Mouse (Mus musculus) embryonic facial prominence, embryonic 10.5 days (tissue): ENCODE measurements around the gene Auts2. TPM values are rescaled to one million over a fixed set of nuclear protein-coding genes. Genes with fewer than 3 reads are reported as not detected.

Experiments used
- DNase-seq: peaks from one replicate; pipeline ENCODE4 v3.0.0-alpha.2; 2017; ENCODE audit warnings: low spot score
- H3K27ac ChIP-seq: fragments of 300-500 bp; sonication (generic); replicated peaks from 2 replicates; pipeline ENCODE4 v1.5.1; 2016; ENCODE audit warnings: mild to moderate bottlenecking
- H3K27me3 ChIP-seq: fragments of 300-500 bp; sonication (generic); replicated peaks from 2 replicates; pipeline ENCODE4 v1.6.1; 2016; ENCODE audit warnings: low read depth, mild to moderate bottlenecking; ENCODE audit not compliant: poor library complexity, severe bottlenecking
- H3K36me3 ChIP-seq: fragments of 300-500 bp; sonication (generic); replicated peaks from 2 replicates; pipeline ENCODE4 v1.6.1; 2016; ENCODE audit warnings: mild to moderate bottlenecking, moderate library complexity
- H3K4me1 ChIP-seq: fragments of 300-500 bp; sonication (generic); 2 replicates; pipeline ENCODE4 v1.6.1; 2016
- H3K4me3 ChIP-seq: fragments of 300-500 bp; sonication (generic); 2 replicates; pipeline ENCODE4 v1.5.1; 2016; ENCODE audit warnings: mild to moderate bottlenecking, moderate library complexity
- H3K9me3 ChIP-seq: fragments of 300-500 bp; sonication (generic); 2 replicates; pipeline ENCODE4 v1.6.1; 2016; ENCODE audit warnings: mild to moderate bottlenecking
- WGBS: fragments of 180-500 bp; shearing (Covaris S2); methylation state at CpG from one replicate; pipeline ENCODE4 v1.1.7; 2016; 5-methylcytosine and 5-hydroxymethylcytosine counted together
- polyA plus RNA-seq: library from polyadenylated mRNA; unstranded; fragments of >200 nt; fragmentation: Nextera tagmentation; extraction: Ambion mirVana; gene quantifications from 2 replicates; pipeline ENCODE4 v1.2.1, GENCODE M21; 2016

Auts2 gene
- polyA plus RNA-seq, 1 experiment from 2014 or later = 50.0 TPM

DNA sequence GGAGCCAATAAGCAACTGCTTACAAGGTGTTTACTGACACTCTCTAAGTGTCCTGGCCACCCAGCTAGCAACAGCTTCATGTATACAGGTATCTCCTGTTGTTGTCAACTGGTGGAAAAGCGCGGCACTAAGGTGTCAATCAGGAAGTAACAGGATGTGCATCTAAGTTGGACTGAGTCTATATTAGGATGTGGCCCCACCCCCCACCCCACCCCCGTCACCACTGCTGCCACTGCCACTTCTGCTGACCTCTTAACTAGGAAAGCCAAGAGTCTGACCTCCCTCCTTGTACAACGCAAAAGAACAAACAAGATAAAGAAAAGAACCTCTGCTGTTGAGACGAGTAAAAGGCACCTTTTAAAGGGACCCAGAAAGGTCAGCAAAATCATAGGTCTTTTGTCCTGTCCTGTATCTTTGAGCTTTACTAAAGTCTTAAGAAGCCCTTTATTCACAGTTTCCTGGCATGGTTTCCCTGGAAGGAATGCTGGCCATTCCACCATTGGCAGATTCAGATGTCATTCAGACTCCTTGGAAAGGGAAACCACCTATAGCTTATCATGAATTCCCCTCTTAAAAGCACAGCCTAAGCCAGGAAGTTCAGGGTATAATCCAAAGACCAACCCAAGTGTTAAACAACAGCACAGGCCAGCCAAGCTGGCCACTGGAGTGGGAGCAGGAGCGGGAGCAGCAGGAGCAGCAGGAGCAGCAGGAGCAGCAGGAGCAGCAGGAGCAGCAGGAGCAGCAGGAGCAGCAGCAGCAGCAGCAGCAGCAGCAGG, 148.2 kb downstream of the Auts2 start:
- Histone ChIP-seq H3K27me3 (no peaks in the 10 kb centered on the region), H3K36me3 (no peaks in the 10 kb centered on the region), H3K4me3 (no peak overlapping the region), H3K27ac (no peak overlapping the region), H3K4me1 (peaks cover 66% of the 10 kb centered on the region), H3K9me3 (no peaks in the 10 kb centered on the region)
- no peak for DNase-seq
- WGBS = 30% methylated on average over 6 of the region's 6 CpGs

DNA sequence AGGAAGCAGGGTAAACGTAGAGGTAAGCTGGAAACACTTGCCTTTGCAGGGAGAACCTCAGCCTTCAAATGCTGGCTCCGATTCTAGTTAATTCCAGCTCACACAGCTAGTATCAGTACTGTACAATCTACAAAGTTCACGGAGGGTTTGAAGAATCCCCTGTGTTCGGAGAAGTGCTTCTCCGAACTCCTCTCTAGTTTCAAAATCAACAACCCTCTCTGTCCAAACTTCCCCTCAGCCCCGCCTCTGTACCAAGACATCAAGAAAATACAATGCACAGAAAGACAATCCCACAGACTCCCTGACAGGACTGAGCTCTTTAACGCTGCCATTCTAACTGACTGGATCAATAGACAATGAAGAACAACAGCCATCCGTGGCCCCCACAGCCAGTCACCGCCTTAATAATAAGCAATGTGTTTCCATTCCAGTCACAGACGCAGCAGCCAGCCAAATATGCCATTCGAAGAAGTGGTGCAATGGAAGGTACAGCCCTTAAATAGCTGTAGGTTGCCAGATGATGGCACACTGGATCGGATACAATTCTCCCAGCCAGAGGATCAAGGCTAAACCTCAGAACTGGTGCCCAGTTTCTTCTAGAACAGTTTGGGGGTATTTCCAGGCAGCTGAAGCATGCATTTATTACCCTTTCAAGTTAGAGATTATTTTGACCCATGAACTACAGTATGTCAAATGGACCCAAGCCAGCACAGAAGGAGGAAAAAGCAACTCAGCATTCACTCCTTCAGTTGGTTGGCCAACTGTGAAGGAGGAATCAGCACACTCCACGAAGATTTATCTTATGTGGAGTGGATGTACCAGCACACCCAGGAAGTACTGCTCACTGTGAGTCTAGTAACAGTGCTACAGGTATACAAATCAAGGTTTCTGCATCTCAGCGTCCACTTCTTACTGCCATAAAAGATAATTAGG, 151.0 kb downstream of the Auts2 start:
- WGBS = 57% methylated on average over 14 of the region's 14 CpGs
- Histone ChIP-seq H3K4me3 (no peak overlapping the region), H3K36me3 (no peaks in the 10 kb centered on the region), H3K27ac (no peak overlapping the region), H3K4me1 (peaks cover 48% of the 10 kb centered on the region), H3K27me3 (no peaks in the 10 kb centered on the region), H3K9me3 (no peaks in the 10 kb centered on the region)
- no peak for DNase-seq

DNA sequence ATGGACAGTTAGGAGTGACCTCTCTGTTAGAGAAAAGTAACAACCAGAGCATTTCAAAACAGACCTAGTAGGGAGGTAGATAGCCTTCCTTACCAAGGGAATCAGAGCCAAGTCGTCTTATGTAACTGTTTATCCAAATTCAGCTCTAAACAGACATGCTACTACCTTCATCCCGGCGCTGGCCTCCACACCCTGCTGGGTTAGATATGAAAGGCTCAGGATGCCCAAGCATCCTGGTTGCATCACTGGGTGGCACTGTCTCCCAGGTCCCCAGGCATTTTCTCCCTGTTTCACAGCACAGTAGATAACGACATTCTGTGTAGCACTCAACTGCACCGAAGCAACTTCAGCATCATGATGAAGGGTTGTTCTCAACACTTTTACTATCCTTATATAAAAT, 154.4 kb downstream of the Auts2 start:
- H3K36me3 ChIP-seq = no peaks in the 10 kb centered on the region
- WGBS = 81% methylated on average over 5 of the region's 5 CpGs

DNA sequence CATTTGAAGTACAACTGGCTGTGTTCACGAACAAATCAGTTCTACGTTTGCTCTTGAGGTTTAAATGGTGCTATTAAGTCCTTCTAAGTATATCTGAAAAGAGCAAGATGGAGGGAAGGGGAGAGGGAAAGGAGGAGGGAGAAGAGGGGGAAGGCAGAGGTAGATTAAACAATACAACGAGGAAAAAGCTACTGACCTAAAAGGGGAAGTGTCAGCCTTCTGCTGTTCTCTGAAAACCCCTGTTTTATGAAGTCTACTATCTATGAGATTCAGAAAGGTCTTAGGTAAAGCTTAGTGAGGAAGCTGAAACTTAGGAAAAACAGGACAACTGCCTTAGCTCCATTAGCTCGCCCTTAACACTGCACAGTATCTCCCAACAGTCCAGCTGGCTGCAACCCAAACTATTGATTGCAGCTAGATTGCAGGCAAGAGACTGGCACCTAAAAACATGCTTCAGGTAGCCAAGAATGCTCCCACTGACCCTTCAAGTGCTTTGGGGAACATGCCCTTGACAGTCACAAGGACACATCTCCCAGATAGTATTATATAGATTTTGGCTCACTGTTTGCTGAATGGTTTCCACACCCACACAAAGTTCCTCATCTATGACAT, 157.8 kb downstream of the Auts2 start:
- 68% methylated on average over 4 of the region's 4 CpGs for WGBS
- Histone ChIP-seq H3K36me3 (no peaks in the 10 kb centered on the region), H3K27ac (no peak overlapping the region), H3K4me1 (peaks cover 30% of the 10 kb centered on the region), H3K9me3 (no peaks in the 10 kb centered on the region), H3K4me3 (no peak overlapping the region), H3K27me3 (no peaks in the 10 kb centered on the region)
- DNase-seq = no peak

More for the DNA sequence above, 154.4 kb downstream of the Auts2 start:
- no peaks in the 10 kb centered on the region for H3K9me3 ChIP-seq
- peaks cover 34% of the 10 kb centered on the region for H3K4me1 ChIP-seq
- no peak for DNase-seq
- no peaks in the 10 kb centered on the region for H3K27me3 ChIP-seq
- H3K4me3 ChIP-seq = no peak overlapping the region
- no peak overlapping the region for H3K27ac ChIP-seq

DNA sequence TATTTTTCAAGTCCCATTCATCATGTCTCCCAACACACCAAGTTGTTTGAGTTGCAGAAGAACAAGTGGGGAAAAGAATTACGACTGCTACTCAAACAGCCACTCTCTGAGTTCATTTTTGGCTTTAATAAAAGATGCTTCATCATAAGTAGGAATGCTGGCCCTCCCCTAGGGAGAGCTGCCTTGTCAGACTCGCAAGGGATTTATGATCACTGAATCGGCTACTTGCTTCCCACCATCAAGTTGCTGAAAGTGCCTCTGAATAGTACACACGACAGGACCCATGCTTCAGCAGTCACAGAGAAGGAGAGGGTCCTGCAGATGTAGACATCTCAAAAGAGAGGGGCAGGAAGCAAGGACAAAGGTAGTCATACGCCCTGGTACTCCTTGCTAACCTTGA, 162.9 kb downstream of the Auts2 start:
- H3K4me1 ChIP-seq = peaks cover 32% of the 10 kb centered on the region
- H3K27ac ChIP-seq = no peak overlapping the region
- no peaks in the 10 kb centered on the region for H3K36me3 ChIP-seq
- H3K9me3 ChIP-seq = no peaks in the 10 kb centered on the region
- WGBS = 70% methylated on average over 5 of the region's 5 CpGs
- no peak for DNase-seq
- no peaks in the 10 kb centered on the region for H3K27me3 ChIP-seq
- H3K4me3 ChIP-seq = no peak overlapping the region

DNA sequence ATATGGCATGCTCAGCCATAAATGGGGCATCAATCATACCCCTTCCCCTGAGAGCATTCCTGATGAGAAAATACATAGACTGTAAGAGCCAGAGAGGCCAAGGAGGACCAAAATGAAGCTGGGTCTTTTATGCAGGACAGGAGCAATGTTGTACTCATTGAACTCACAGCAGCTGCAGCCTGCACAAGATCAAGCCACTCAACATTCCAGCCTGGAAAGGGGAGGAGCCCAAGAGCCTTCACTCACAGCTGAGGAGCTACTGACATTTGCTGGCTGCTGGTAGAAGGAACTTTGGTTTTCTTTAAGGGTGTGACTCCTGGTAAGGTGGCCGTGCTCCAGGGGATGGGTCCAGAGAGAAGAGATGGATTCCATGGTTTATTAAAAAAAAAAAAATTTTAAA, 164.2 kb downstream of the Auts2 start:
- no peak for DNase-seq
- Histone ChIP-seq H3K36me3 (no peaks in the 10 kb centered on the region), H3K4me3 (no peak overlapping the region), H3K9me3 (no peaks in the 10 kb centered on the region), H3K27me3 (no peaks in the 10 kb centered on the region), H3K27ac (no peak overlapping the region), H3K4me1 (peaks cover 25% of the 10 kb centered on the region)
- WGBS = 77% methylated on average over 1 of the region's 1 CpGs

DNA sequence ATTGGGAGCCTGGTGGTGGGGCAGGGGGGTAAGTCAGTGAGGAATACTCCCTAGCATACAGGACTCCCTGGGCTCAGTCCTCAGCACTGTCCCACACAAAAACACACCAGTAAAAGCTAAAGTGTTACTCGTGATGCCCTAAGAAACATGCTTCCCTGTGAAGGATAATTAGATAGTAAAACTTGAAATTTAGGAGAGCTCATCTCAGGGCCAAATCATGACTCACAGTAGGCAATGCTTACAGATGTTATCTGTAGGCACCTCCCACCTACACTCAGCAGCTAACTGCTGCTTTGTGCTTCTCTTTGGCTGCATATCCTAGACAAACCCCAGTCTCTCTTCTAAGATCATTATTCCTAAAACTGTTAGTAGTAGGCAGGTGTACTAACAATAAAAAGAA, 168.0 kb downstream of the Auts2 start:
- Histone ChIP-seq H3K4me3 (no peak overlapping the region), H3K27ac (no peak overlapping the region), H3K4me1 (peaks cover 25% of the 10 kb centered on the region), H3K27me3 (no peaks in the 10 kb centered on the region), H3K36me3 (no peaks in the 10 kb centered on the region), H3K9me3 (no peaks in the 10 kb centered on the region)
- 82% methylated on average over 1 of the region's 1 CpGs for WGBS
- no peak for DNase-seq

DNA sequence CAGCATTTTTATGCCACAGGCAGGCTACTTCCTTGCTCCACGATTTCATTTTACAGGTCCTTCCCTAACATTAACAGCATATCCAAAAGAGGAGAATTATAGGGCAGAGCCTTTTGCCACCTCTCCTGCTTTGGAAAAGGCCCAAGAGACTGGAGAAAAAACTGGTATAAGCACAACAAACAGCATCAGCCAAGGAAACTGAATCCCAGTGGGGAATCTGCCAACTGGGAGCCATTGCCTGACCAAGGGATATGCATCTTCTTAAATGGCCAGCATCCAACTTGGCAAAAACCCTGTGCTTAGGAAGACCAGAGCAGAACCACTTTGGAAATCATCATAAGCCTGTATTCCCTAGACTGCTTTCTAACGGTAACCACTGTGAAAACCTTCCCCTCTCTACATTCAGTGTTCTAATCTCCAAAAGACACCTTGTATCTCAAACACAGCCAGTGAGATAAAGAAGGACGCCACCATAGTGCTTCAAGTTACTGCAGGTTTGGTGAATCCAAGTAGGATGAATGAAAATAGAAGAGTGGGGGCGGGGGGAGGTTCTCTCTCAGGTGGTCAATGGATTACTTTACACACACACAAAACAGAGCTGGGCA, 169.6 kb downstream of the Auts2 start:
- H3K27me3 ChIP-seq = no peaks in the 10 kb centered on the region
- WGBS = 84% methylated on average over 4 of the region's 4 CpGs
- no peaks in the 10 kb centered on the region for H3K36me3 ChIP-seq
- H3K9me3 ChIP-seq = no peaks in the 10 kb centered on the region
- H3K4me1 ChIP-seq = peaks cover 31% of the 10 kb centered on the region
- no peak overlapping the region for H3K4me3 ChIP-seq
- no peak overlapping the region for H3K27ac ChIP-seq
- no peak for DNase-seq

DNA sequence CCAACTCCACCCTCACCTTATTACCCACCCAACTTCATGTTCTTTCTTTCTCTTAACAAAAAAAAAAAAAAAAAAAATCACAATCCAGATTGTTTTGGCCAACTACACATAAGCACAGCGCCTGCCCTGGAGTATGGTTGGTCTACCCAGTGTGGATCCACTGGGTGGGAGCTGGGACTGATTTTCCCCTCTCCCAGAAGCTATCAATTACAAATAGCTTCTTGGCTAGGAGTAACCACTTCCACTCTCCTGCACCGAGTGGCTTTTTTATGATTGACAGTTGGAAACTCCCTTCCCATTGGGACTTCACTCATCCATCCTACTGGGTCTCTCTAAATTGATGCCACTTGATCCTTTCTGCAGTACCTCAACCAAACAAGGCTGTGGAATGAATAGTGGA, 170.5 kb downstream of the Auts2 start:
- 60% methylated on average over 2 of the region's 2 CpGs for WGBS
- no peak overlapping the region for H3K4me3 ChIP-seq
- no peak for DNase-seq

DNA sequence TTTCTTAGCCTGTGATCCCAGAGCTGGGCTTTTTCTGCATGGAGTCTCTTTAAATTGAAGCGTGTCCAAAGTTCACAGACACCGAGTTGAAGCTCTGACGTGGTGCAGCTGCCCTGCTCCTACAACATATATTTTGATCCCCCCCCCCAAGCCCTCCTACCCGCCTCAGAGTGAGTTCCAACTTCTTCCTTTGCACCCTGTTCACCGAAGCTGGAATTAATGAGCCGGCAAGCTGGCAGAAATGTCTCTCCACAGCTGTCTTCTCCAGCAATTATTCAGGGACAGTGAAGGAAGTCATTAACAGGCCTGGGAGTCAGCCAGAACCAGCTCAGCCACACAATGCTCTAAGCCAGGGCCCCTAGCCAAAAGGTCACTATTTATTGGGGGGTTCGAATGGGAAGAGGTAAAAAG, 174.5 kb downstream of the Auts2 start:
- 24% methylated on average over 7 of the region's 7 CpGs for WGBS
- H3K4me1 ChIP-seq = peaks cover 44% of the 10 kb centered on the region
- H3K27ac ChIP-seq = no peak overlapping the region
- H3K4me3 ChIP-seq = no peak overlapping the region
- no peaks in the 10 kb centered on the region for H3K27me3 ChIP-seq
- no peaks in the 10 kb centered on the region for H3K36me3 ChIP-seq
- H3K9me3 ChIP-seq = no peaks in the 10 kb centered on the region
- DNase-seq = peak; percentile 28

More for the DNA sequence above, 170.5 kb downstream of the Auts2 start:
- H3K36me3 ChIP-seq = no peaks in the 10 kb centered on the region
- H3K9me3 ChIP-seq = no peaks in the 10 kb centered on the region
- H3K27ac ChIP-seq = no peak overlapping the region
- no peaks in the 10 kb centered on the region for H3K27me3 ChIP-seq
- peaks cover 41% of the 10 kb centered on the region for H3K4me1 ChIP-seq

DNA sequence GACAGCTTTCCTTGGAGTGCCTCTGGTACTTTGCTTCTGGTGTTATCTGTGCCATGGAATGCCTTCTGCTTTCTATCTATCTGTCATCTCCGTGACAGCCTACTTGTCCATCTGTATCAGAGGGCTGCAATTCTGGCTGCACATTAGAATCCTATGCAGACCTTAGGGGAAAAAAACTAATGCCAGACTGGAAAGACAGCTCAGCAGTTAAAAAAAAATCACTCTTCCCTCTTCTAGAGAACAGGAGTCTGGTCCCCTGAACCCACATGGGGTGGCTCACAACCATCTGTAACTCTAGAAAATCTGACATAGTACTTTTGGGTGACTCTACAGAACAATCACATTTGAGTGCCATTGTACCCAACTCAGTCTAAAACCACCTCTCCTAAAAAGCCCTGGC, 181.9 kb downstream of the Auts2 start:
- H3K9me3 ChIP-seq = no peaks in the 10 kb centered on the region
- DNase-seq = no peak
- H3K4me3 ChIP-seq = no peak overlapping the region
- H3K36me3 ChIP-seq = no peaks in the 10 kb centered on the region
- whole genome bisulfite sequencing = 82% methylated on average over 1 of the region's 1 CpGs
- no peak overlapping the region for H3K27ac ChIP-seq
- no peaks in the 10 kb centered on the region for H3K27me3 ChIP-seq
- H3K4me1 ChIP-seq = peaks cover 28% of the 10 kb centered on the region

DNA sequence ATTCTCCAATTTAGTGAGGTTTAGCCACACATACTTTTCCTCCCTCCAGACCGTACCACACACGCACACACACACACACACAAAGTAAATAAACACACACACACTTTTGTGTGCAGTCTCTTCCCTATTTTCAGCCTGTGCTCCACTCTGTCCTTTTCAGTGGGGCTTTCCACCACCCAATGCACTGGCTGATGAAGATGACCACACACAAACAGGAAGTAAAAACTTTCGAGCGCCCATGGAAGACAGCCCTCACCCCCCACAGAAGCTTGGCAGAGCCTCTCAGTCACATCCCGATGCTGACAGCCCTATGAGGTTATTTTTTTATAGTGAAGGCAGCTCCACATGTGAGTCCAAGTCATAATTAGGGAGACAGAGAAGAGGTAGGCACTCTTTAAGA, 185.4 kb downstream of the Auts2 start:
- 78% methylated on average over 5 of the region's 5 CpGs for WGBS
- H3K27ac ChIP-seq = no peak overlapping the region
- DNase-seq = no peak
- no peaks in the 10 kb centered on the region for H3K27me3 ChIP-seq
- H3K9me3 ChIP-seq = no peaks in the 10 kb centered on the region
- H3K4me3 ChIP-seq = no peak overlapping the region
- no peaks in the 10 kb centered on the region for H3K36me3 ChIP-seq
- H3K4me1 ChIP-seq = peaks cover 24% of the 10 kb centered on the region
